Mouse (Mus musculus) ES-Bruce4 (cell line): ENCODE data around the gene Lrrc1. TPM values are rescaled to one million over a fixed set of nuclear protein-coding genes. Genes with fewer than 3 reads are reported as not detected.

Experiments
- H3K27ac ChIP-seq: 2 replicates; pipeline ENCODE4 v1.5.1; 2012; ENCODE audit warnings: low read length, inconsistent platforms; ENCODE audit not compliant: insufficient read depth
- H3K27me3 ChIP-seq: 2 replicates; pipeline ENCODE4 v1.6.1; 2012; ENCODE audit warnings: mild to moderate bottlenecking, low read length, inconsistent platforms; ENCODE audit not compliant: control insufficient read depth, poor library complexity, insufficient read depth, severe bottlenecking
- H3K36me3 ChIP-seq: 2 replicates; pipeline ENCODE4 v1.6.1; 2012; ENCODE audit warnings: inconsistent platforms, mild to moderate bottlenecking, low read length, moderate library complexity; ENCODE audit not compliant: control insufficient read depth, poor library complexity, insufficient read depth, severe bottlenecking
- H3K4me1 ChIP-seq: one replicate; pipeline ENCODE4 v1.8.1; 2011; ENCODE audit warnings: low read length; ENCODE audit not compliant: control insufficient read depth, insufficient read depth
- H3K4me3 ChIP-seq: 2 replicates; pipeline ENCODE4 v1.5.1; 2011; ENCODE audit warnings: low read depth, mild to moderate bottlenecking, low read length
- H3K9ac ChIP-seq: 2 replicates; pipeline ENCODE4 v1.6.1; 2012; ENCODE audit warnings: low read depth, mild to moderate bottlenecking, inconsistent platforms; ENCODE audit not compliant: poor library complexity, severe bottlenecking
- H3K9me3 ChIP-seq: replicated peaks from 2 replicates; pipeline ENCODE4 v1.6.1; 2012; ENCODE audit warnings: mild to moderate bottlenecking, low read length, inconsistent platforms; ENCODE audit not compliant: control insufficient read depth, poor library complexity, insufficient read depth, severe bottlenecking
- CTCF ChIP-seq: IDR thresholded peaks from one replicate; pipeline ENCODE4 v1.8.1; 2011; ENCODE audit warnings: low read depth, low read length
- EP300 ChIP-seq: IDR thresholded peaks from 2 replicates; pipeline ENCODE4 v1.6.1; 2011; ENCODE audit warnings: low read depth, low read length; ENCODE audit not compliant: insufficient read depth
- POLR2A ChIP-seq: IDR thresholded peaks from one replicate; pipeline ENCODE4 v1.8.1; 2011; ENCODE audit warnings: low read length; ENCODE audit not compliant: insufficient read depth
- polyA plus RNA-seq: library from polyadenylated mRNA; stranded (reverse); fragments of >200 nt; gene quantifications from 2 replicates; pipeline ENCODE4 v1.2.4, GENCODE M21; 2011; ENCODE audit warnings: low read depth; ENCODE audit not compliant: missing spikeins, insufficient read depth, insufficient read length

Gene Lrrc1
- polyA plus RNA-seq, 1 experiment: 20.9 TPM

DNA sequence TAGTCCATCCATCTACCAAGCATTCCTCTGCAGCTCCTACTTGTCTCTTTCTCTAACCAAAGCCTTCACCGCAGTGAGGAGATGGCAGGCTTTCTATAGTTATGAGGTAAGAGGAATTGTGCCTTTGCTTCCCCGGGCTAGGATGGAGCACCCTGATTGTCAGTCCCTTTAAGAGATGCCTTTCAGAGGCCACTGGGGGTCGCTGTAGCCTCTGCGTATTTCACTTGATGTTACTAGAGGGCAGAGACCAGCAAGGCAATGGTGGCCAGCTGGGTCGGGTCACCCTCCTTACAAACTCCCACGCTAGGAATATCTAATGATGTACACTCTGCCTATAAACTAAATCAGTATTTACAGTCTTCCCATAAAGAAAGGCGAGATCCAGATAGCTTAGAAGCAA is 137.8 kb downstream of the Lrrc1 start:
- TF ChIP-seq POLR2A (no peak), CTCF (peak; percentile 73)
- Histone ChIP-seq H3K4me1 (no peaks in the 10 kb centered on the region), H3K36me3 (no peaks in the 10 kb centered on the region), H3K9me3 (no peaks in the 10 kb centered on the region), H3K9ac (no peak overlapping the region), H3K4me3 (no peak overlapping the region), H3K27me3 (no peaks in the 10 kb centered on the region), H3K27ac (no peak overlapping the region)

DNA sequence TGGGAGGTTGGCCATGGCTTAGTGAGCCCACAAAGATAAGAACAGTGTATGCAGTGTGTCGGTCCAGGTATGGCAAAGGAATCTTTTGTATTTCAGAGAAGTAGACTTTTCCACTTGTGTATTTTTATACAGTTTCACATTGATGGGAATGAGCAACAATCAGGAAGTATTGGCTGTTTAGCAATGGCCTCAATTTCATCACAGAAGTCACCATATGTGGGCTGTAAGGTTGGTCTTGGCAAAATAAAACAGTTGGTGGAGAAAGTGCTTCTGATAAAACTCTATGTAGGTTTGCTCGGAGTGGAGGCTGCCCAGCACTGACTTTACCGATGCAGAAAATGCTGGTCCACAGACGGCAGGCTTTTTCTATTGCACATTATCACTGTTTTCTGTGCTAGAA is 140.2 kb downstream of the Lrrc1 start:
- H3K9me3 ChIP-seq: no peaks in the 10 kb centered on the region
- no peak overlapping the region for H3K4me3 ChIP-seq
- TF ChIP-seq POLR2A: no peak
- TF ChIP-seq CTCF: no peak
- no peak for TF ChIP-seq EP300
- no peaks in the 10 kb centered on the region for H3K36me3 ChIP-seq
- no peak overlapping the region for H3K27ac ChIP-seq
- no peak overlapping the region for H3K9ac ChIP-seq
- H3K4me1 ChIP-seq: no peaks in the 10 kb centered on the region
- no peaks in the 10 kb centered on the region for H3K27me3 ChIP-seq

DNA sequence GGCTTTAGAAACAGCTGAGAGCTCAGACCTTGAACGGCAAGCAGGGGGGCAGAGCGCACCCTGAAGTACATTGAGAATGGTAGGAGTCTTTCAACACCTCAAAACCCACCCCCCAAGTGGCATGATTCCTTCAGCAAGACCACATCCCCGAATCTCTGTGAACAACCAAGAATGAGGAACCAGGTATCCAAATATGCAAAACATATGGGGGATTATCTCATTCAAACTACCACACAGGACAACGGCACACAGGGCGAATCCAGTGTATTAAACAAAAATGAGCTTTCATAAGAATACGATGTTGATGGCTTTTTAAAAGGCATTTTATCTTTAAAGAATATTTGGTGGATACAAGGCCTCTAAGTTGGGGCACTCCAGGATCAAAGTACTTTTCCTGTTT is 140.7 kb downstream of the Lrrc1 start:
- Histone ChIP-seq H3K4me1 (no peaks in the 10 kb centered on the region), H3K9ac (no peak overlapping the region), H3K36me3 (no peaks in the 10 kb centered on the region), H3K27me3 (no peaks in the 10 kb centered on the region), H3K9me3 (no peaks in the 10 kb centered on the region), H3K27ac (no peak overlapping the region), H3K4me3 (no peak overlapping the region)
- TF ChIP-seq POLR2A (no peak), CTCF (no peak), EP300 (no peak)

DNA sequence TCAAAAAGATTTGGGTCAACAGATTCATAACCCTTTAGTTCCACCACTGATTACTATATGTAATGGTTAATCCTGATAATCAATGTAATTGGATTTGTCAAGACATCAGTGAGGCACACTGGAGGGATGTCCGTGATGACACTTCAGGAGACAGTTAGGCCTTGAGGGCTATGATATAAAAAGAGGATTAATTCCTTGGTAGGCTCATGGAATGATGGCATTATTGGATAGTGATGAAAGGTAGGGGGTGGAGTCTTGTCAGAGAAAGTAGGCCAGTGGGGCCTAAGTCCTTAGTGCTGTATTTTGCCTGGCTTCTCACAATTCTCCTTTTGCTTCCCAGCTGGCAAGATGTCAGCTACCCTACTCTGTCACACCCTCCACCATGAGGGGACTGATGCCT is 141.7 kb downstream of the Lrrc1 start:
- H3K27me3 ChIP-seq: no peaks in the 10 kb centered on the region
- no peaks in the 10 kb centered on the region for H3K4me1 ChIP-seq
- TF ChIP-seq CTCF: no peak
- no peak for TF ChIP-seq EP300
- TF ChIP-seq POLR2A: no peak
- no peak overlapping the region for H3K4me3 ChIP-seq
- H3K9ac ChIP-seq: no peak overlapping the region
- no peaks in the 10 kb centered on the region for H3K9me3 ChIP-seq
- H3K27ac ChIP-seq: no peak overlapping the region
- no peaks in the 10 kb centered on the region for H3K36me3 ChIP-seq

DNA sequence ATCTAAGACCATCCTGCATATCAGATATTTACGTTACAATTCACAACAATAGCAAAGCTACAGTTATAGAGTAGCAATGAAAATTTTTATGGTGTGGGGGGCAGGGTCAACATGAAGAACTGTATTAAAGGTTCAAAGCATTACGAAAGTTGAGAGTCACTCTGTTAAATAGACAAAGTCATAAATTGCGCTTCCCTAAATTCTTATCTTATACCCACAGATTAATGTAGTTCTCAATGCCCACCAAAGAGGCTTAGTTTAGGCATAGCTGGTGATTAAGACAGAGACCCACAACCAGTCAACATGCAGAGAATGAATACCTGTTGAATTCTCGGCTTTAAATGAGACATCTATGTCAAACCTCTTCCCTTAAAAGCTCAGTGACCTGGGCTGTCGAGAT is 144.9 kb downstream of the Lrrc1 start:
- Histone ChIP-seq H3K9me3 (no peaks in the 10 kb centered on the region), H3K27me3 (0 out of 2 replicates have a peak, but pooled peaks cover under 1% of the 10 kb centered on the region), H3K36me3 (no peaks in the 10 kb centered on the region), H3K4me1 (no peaks in the 10 kb centered on the region), H3K9ac (no peak overlapping the region), H3K4me3 (no peak overlapping the region), H3K27ac (no peak overlapping the region)
- TF ChIP-seq POLR2A (no peak), EP300 (no peak), CTCF (no peak)

DNA sequence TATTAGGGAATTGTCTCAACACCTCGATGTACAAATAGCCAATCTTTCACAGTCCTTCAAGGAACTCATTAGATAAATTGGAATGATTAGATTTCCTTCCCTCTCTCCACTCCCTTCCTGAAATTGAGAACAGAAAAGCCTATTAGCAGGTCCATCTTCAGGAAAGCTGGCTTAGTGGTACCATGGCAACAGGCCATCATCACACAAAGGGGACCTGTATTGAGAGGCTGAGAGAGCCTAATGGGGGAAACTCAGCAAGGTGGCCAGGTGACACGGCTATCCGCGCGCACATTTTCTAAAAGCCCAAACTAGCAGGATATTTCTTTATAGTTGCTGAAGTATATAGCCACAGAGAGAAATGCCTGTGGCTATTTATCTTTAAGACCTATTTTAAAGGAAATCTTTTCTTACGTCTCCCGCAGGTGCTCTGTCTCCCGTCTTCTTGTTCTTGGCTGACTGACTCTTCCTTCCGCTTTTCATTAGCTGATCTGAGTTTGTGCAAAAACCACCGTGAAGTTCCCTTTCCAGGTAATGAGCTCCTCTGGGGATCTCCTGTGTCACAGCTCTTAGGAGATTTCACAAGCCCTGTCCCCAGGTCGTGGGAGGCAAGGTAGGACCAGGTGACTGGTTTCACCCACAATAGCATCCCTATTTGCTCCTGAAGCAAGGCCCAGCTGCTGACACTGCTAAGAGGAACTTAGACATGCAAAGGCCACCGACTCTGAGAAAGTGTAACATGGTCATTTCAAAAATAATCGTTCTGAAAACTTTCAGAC is 145.6 kb downstream of the Lrrc1 start:
- Histone ChIP-seq H3K27me3 (0 out of 2 replicates have a peak, but pooled peaks cover 1% of the 10 kb centered on the region), H3K27ac (no peak overlapping the region), H3K4me3 (no peak overlapping the region), H3K9me3 (no peaks in the 10 kb centered on the region), H3K9ac (no peak overlapping the region), H3K4me1 (no peaks in the 10 kb centered on the region), H3K36me3 (no peaks in the 10 kb centered on the region)
- no peak for TF ChIP-seq CTCF
- no peak for TF ChIP-seq POLR2A
- no peak for TF ChIP-seq EP300
